Mouse (Mus musculus) thymus, postnatal 10 days (tissue): ENCODE data around the gene Scoc.

Experiments
- DNase-seq, 2 experiments: peaks; one replicate each; pipeline ENCODE4 v3.0.0; 2021; ENCODE audit warnings: low spot score in 2 of 2

Gene Scoc

GRCm38 (mm10) chr8:83397726-83398125 is 60.5 kb downstream of the Scoc start:
- no peak for DNase-seq

GRCm38 (mm10) chr8:83396680-83397079 is 61.5 kb downstream of the Scoc start:
- DNase-seq: no peak

- DNase-seq: no peak
Measured at GRCm38 (mm10) chr8:83394325-83394724, 63.9 kb downstream of the Scoc start.

GRCm38 (mm10) chr8:83392521-83392920 is 65.7 kb downstream of the Scoc start:
- DNase-seq: no peak

GRCm38 (mm10) chr8:83390006-83390701 is 68.0 kb downstream of the Scoc start:
- DNase-seq: no peak

GRCm38 (mm10) chr8:83389316-83390005 is 68.7 kb downstream of the Scoc start, which contains the start of gene Clgn:
TSS of gene Clgn (plus strand) at chr8:83389867.
- DNase-seq: peak in 1 of 2 experiments; percentile 45

GRCm38 (mm10) chr8:83382850-83383249 is 75.3 kb downstream of the Scoc start:
- DNase-seq: no peak

- no peak for DNase-seq
Measured at GRCm38 (mm10) chr8:83381016-83381415, 77.2 kb downstream of the Scoc start.

GRCm38 (mm10) chr8:83380141-83380540 is 78.0 kb downstream of the Scoc start:
- no peak for DNase-seq
